Mouse (Mus musculus) limb, embryonic 14.5 days (tissue): ENCODE measurements at regions not wholly inside any gene's neighbourhood (a gene's known extent, or its start where the extent isn't known, plus 50 kb on each side); places are given as distances from the start of the nearest gene placed in this dataset.

Experiments
- ATAC-seq: fragments of 200-750 bp; cut with Nextera tagmentation; 2 replicates; pipeline ENCODE4 v1.8.0; 2017; ENCODE audit warnings: low read depth, moderate number of reproducible peaks, moderate TSS enrichment; ENCODE audit not compliant: low FRiP score
- DNase-seq: peaks from one replicate; pipeline ENCODE4 v3.0.0-alpha.2; 2015; ENCODE audit warnings: low spot score
- H3K27ac ChIP-seq: fragments of 300-500 bp; sonication (generic); replicated peaks from 2 replicates; pipeline ENCODE4 v1.5.1; 2014; ENCODE audit warnings: low read depth, mild to moderate bottlenecking, low read length, moderate library complexity, mixed read lengths
- H3K27me3 ChIP-seq: fragments of 300-500 bp; sonication (generic); 2 replicates; pipeline ENCODE4 v1.6.1; 2014; ENCODE audit warnings: low read length, mixed read lengths; ENCODE audit not compliant: control insufficient read depth, insufficient read depth
- H3K36me3 ChIP-seq: fragments of 300-500 bp; sonication (generic); 2 replicates; pipeline ENCODE4 v1.6.1; 2014; ENCODE audit warnings: mild to moderate bottlenecking, low read length, moderate library complexity, mixed read lengths; ENCODE audit not compliant: control insufficient read depth, insufficient read depth
- H3K4me1 ChIP-seq: fragments of 300-500 bp; sonication (generic); 2 replicates; pipeline ENCODE4 v1.6.1; 2014; ENCODE audit warnings: antibody characterized with exemption, low read length, mixed read lengths; ENCODE audit not compliant: control insufficient read depth, insufficient read depth
- H3K4me2 ChIP-seq: fragments of 300-500 bp; sonication (generic); replicated peaks from 2 replicates; pipeline ENCODE4 v1.6.1; 2014; ENCODE audit warnings: low read depth, mild to moderate bottlenecking, low read length, moderate library complexity; ENCODE audit not compliant: severe bottlenecking
- H3K4me3 ChIP-seq: fragments of 300-500 bp; sonication (generic); replicated peaks from 2 replicates; pipeline ENCODE4 v1.5.1; 2014; ENCODE audit warnings: low read length
- H3K9ac ChIP-seq: fragments of 300-500 bp; sonication (generic); 2 replicates; pipeline ENCODE4 v1.6.1; 2014; ENCODE audit warnings: mild to moderate bottlenecking, low read depth, low read length, moderate library complexity; ENCODE audit not compliant: severe bottlenecking
- H3K9me3 ChIP-seq: fragments of 300-500 bp; sonication (generic); 2 replicates; pipeline ENCODE4 v1.6.1; 2016; ENCODE audit warnings: low read length; ENCODE audit not compliant: control insufficient read depth
- POLR2A ChIP-seq: fragments of 200-500 bp; IDR thresholded peaks from 2 replicates; pipeline ENCODE4 v1.8.0; 2012; ENCODE audit warnings: inconsistent platforms, mild to moderate bottlenecking, moderate library complexity, borderline replicate concordance; ENCODE audit not compliant: insufficient read depth, insufficient read length; ENCODE audit errors: extremely low read depth
- WGBS: fragments of 180-500 bp; shearing (Covaris S2); extraction: QIAGEN DNeasy Blood & Tissue Kit; methylation state at CpG from one replicate; pipeline ENCODE4 v1.1.7; 2014; 5-methylcytosine and 5-hydroxymethylcytosine counted together

DNA sequence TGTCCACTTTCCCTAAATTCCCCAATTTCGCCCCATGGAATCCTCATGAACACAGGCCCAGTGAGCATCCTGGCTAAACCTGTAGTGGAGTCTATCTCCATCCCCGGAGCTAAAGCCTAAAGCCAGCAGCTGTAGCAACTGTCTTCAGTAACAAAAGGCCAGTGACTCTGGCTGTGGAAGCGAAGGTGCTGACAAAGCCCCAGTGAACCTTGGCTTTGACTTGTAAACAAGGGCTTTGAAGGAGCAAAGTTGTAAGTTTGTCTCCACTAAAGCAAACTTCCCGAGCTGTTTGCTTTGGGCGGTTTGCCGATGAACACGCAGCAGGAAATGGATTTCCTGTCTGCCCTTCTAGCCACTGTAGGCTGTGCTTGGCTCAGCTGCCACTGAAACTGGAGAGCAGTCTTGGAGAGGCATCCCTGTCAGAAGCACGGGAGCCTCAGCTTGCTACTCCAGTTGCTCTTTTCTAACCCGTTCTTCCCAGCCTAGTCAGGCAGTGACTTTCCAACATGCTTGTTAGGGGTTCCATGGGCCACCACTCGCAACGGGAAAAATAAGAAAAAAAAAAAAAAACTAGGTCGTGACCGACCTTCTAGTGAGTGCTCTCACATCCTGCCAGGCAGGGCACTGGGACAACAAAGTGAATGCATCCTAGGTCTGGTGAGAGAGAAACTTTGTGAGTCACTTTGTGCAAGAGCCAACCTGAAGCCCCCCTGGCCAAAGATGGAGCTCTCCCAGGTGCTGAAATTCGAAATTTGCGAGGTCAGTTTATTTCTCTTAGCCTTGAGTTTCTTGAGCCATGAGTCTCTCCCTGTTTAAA, 94.8 kb downstream of the Mat2b start:
- ATAC-seq: no peak
- no peak overlapping the region for H3K27ac ChIP-seq
- peak; percentile 77 for DNase-seq
- 10% methylated on average over 15 of the region's 15 CpGs for WGBS
- no peak overlapping the region for H3K9ac ChIP-seq
- H3K4me3 ChIP-seq: no peak overlapping the region
- H3K4me1 ChIP-seq: no peaks in the 10 kb centered on the region
- H3K9me3 ChIP-seq: no peaks in the 10 kb centered on the region
- no peak for TF ChIP-seq POLR2A
- no peaks in the 10 kb centered on the region for H3K27me3 ChIP-seq
- no peak overlapping the region for H3K4me2 ChIP-seq
- no peaks in the 10 kb centered on the region for H3K36me3 ChIP-seq

DNA sequence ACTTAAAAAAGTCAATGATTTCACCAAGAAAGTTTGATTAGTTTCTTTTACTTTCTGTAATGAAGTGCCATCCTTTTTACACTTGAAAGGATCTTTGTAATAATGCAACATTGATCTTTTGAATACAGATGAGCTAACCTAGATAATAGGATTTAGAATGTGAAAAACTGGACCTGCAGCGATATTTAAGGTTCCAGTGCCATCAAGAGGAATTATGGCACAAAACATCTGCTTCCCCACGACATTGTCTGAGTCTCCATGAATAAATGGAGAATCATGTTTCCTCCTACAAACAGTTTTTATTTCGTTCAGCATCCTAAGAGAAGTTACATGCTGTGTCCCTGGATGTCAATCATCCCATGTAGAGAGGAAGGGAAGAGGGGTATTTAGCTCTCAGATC, 98.7 kb downstream of the Mat2b start:
- no peaks in the 10 kb centered on the region for H3K27me3 ChIP-seq
- H3K27ac ChIP-seq: no peak overlapping the region
- H3K36me3 ChIP-seq: no peaks in the 10 kb centered on the region
- DNase-seq (no peak), ATAC-seq (no peak)
- no peak overlapping the region for H3K4me3 ChIP-seq
- H3K4me2 ChIP-seq: no peak overlapping the region
- 0 out of 2 replicates have a peak, but pooled peaks cover 3% of the 10 kb centered on the region for H3K4me1 ChIP-seq
- TF ChIP-seq POLR2A: no peak
- WGBS: 58% methylated on average over 3 of the region's 3 CpGs
- H3K9ac ChIP-seq: no peak overlapping the region
- no peaks in the 10 kb centered on the region for H3K9me3 ChIP-seq

DNA sequence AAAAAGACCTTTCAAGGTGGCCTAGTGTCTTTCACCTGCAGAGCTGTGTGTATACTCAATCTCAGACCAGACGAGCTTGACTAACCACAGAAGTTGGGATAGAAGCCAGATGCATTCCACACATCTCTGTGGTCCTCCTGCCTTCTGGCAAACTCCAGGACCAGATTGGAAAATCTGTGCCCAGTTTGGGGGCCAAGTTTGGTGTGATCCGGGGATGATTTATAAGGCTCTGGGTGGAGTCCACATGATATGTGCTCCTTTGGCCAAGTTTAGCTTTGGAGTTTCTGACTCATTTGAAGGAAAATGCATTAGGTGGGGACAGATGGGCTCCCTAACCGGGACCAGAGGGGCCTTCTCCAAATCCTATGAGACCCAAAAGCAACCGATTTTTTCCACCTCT, 102.9 kb downstream of the Mat2b start:
- 0 out of 2 replicates have a peak, but pooled peaks cover 3% of the 10 kb centered on the region for H3K4me1 ChIP-seq
- H3K4me3 ChIP-seq: no peak overlapping the region
- WGBS: 48% methylated on average over 4 of the region's 4 CpGs
- ATAC-seq (peak; percentile 41; the same call in 1 of the 2 replicates), DNase-seq (peak; percentile 64)
- no peak overlapping the region for H3K4me2 ChIP-seq
- TF ChIP-seq POLR2A: no peak
- no peaks in the 10 kb centered on the region for H3K36me3 ChIP-seq
- H3K27me3 ChIP-seq: no peaks in the 10 kb centered on the region
- H3K9me3 ChIP-seq: no peaks in the 10 kb centered on the region
- no peak overlapping the region for H3K27ac ChIP-seq
- no peak overlapping the region for H3K9ac ChIP-seq

DNA sequence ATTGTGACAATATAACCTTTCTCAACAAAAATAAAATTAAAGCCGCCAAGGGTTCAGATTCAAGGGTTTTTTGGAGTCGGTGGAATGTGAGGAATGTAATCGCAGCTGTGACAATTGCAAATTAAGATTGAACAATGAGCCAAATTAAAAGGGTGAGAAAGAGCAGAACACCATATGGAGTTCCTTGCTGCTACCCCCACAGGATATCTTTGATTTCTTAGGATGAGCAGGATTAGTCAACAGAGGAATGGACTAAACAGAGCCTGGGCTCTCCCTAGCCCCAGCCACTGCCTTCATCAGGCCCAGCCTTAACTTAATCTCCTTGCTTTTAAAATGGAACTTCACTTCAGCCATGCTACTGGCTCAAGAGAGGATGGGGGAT, 121.3 kb downstream of the Mat2b start:
- Histone ChIP-seq H3K4me1 (no peaks in the 10 kb centered on the region), H3K4me2 (no peak overlapping the region), H3K4me3 (no peak overlapping the region), H3K27ac (no peak overlapping the region), H3K9ac (no peak overlapping the region), H3K9me3 (no peaks in the 10 kb centered on the region), H3K36me3 (no peaks in the 10 kb centered on the region), H3K27me3 (no peaks in the 10 kb centered on the region)
- TF ChIP-seq POLR2A: no peak
- DNase-seq (no peak), ATAC-seq (no peak)
- WGBS: 35% methylated on average over 3 of the region's 3 CpGs

DNA sequence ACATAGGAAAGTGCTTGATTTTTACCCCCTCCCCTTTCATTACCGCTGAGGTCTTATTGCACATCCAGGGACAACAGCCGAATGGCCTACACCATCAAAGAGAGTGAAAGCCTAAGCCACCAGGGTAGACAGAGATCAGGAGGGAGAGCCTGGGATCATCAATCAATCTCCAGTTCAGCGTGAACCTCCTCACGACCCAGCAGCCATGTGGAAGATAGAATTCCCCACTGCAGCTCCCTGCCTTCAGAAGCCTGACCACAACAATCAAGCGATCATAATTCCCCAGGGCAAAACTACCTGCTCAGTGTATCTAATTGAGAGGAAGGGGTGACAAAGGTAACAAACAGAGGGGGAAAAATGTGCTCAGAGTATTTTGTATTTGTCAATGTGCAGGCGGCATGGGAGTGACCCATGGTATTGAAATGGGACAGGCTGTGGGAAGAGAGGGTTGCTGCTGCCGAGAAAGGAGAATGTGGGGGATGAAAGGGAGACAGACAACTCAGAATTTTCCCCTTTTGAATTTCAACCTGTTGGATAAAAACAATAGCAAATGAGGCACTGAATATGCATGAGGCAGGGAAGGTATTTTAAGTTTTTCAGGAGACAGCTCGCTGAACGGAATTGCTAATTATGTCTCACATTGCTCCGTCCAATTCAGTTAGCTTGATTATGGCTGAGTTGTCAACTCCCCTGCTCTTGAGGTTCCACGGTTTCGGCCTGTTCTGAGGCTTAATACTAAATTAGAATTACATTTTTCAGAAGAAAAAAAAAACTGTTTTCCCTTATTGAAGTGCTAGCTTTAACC, 121.8 kb downstream of the Mat2b start:
- no peak for TF ChIP-seq POLR2A
- Histone ChIP-seq H3K27ac (no peak overlapping the region), H3K4me1 (no peaks in the 10 kb centered on the region), H3K9me3 (no peaks in the 10 kb centered on the region), H3K36me3 (no peaks in the 10 kb centered on the region), H3K27me3 (no peaks in the 10 kb centered on the region), H3K4me3 (no peak overlapping the region), H3K9ac (no peak overlapping the region), H3K4me2 (no peak overlapping the region)
- ATAC-seq: no peak
- WGBS: 23% methylated on average over 12 of the region's 12 CpGs
- DNase-seq: no peak
